ENCODE assay signal across 8 mouse cellular contexts in genomic region chr17:8165977-8166376, GRCm38 (mm10). TPM values are rescaled to one million over a fixed set of nuclear protein-coding genes. Genes with fewer than 3 reads are reported as not detected.
DNase-seq lines count a peak whose midpoint lies in the region; ATAC-seq lines count a peak whose summit lies in the region.
"Not testable (repeated sequence)": the region's sequence is repeated elsewhere in the genome, so short reads cannot be mapped to it uniquely, and the experiment has no call there.

No protein-coding gene starts in this region.

- H3K9me3 ChIP-seq in erythroblast, embryonic 14.5 days (ENCODE audit: control insufficient read depth, low read length); heart, embryonic 14.5 days (ENCODE audit: control insufficient read depth, low read length); intestine, embryonic 16.5 days (ENCODE audit: control insufficient read depth, low read length); limb, embryonic 13.5 days; neural tube, embryonic 14.5 days (ENCODE audit: control insufficient read depth, low read length): not testable (repeated sequence)

- H3K4me3 ChIP-seq in erythroblast, embryonic 14.5 days (replicated peaks): peak overlapping the region; percentile 64
- H3K4me3 ChIP-seq in heart, embryonic 14.5 days (ENCODE audit: control insufficient read depth in 1 of 2, insufficient read depth in 1 of 2, low read depth in 1 of 2, low read length in 2 of 2): peak overlapping the region; percentile 48 to 67
- peak overlapping the region; percentile 51 for H3K4me3 ChIP-seq in intestine, embryonic 16.5 days (ENCODE audit: low read length)
- peak overlapping the region; percentile 54 for H3K4me3 ChIP-seq in limb, embryonic 13.5 days
- H3K4me3 ChIP-seq in neural tube, embryonic 14.5 days (ENCODE audit: low read depth, low read length): peak overlapping the region; percentile 38

- H3K9ac ChIP-seq in heart, embryonic 14.5 days (ENCODE audit: low read length): peak overlapping the region; percentile 71
- peak overlapping the region; percentile 58; the same call in 1 of the 2 replicates for H3K9ac ChIP-seq in intestine, embryonic 16.5 days (ENCODE audit: low read depth, low read length)
- H3K9ac ChIP-seq in limb, embryonic 13.5 days; neural tube, embryonic 14.5 days (replicated peaks; ENCODE audit: low read depth, low read length): not testable (repeated sequence)

- 0% methylated on average over 10 of the region's 11 CpGs for WGBS in heart, embryonic 14.5 days
- WGBS in intestine, embryonic 16.5 days: under 1% methylated on average over 10 of the region's 11 CpGs
- WGBS in limb, embryonic 13.5 days: under 1% methylated on average over 11 of the region's 11 CpGs
- under 1% methylated on average over 11 of the region's 11 CpGs for WGBS in neural tube, embryonic 14.5 days

- ATAC-seq in heart, embryonic 14.5 days (ENCODE audit: insufficient number of reproducible peaks, insufficient read depth, low FRiP score, low read depth); intestine, embryonic 16.5 days; limb, embryonic 13.5 days (ENCODE audit: low FRiP score, low read depth); neural tube, embryonic 14.5 days (ENCODE audit: low read depth): not testable (repeated sequence)

- H3K4me1 ChIP-seq in erythroblast, embryonic 14.5 days (ENCODE audit: control insufficient read depth); heart, embryonic 14.5 days (ENCODE audit: control insufficient read depth in 2 of 2, insufficient read depth in 2 of 2, low read length in 2 of 2); intestine, embryonic 16.5 days (ENCODE audit: control insufficient read depth, insufficient read depth, low read length); limb, embryonic 13.5 days; neural tube, embryonic 14.5 days (ENCODE audit: control insufficient read depth, insufficient read depth, low read length): not testable (repeated sequence)

- H3K36me3 ChIP-seq in erythroblast, embryonic 14.5 days (ENCODE audit: control insufficient read depth): peaks cover 29% of the 10 kb centered on the region
- H3K36me3 ChIP-seq in heart, embryonic 14.5 days (ENCODE audit: control insufficient read depth, insufficient read depth, low read length): peaks cover 24% of the 10 kb centered on the region
- H3K36me3 ChIP-seq in intestine, embryonic 16.5 days (ENCODE audit: control insufficient read depth, insufficient read depth, low read length): not testable (repeated sequence)
- H3K36me3 ChIP-seq in limb, embryonic 13.5 days: peaks cover 18% of the 10 kb centered on the region
- peaks cover 13% of the 10 kb centered on the region for H3K36me3 ChIP-seq in neural tube, embryonic 14.5 days (ENCODE audit: control insufficient read depth, insufficient read depth, low read length)

- H3K4me2 ChIP-seq in heart, embryonic 14.5 days (ENCODE audit: low read length): peak overlapping the region; percentile 52
- H3K4me2 ChIP-seq in intestine, embryonic 16.5 days (ENCODE audit: low read depth, low read length): 0 out of 2 replicates have a peak overlapping the region, but pooled peaks have one; percentile 22
- H3K4me2 ChIP-seq in limb, embryonic 13.5 days (replicated peaks): peak overlapping the region; percentile 55
- H3K4me2 ChIP-seq in neural tube, embryonic 14.5 days (ENCODE audit: low read depth, low read length): peak overlapping the region; percentile 36

- not testable (repeated sequence) for H3K27ac ChIP-seq in heart, embryonic 14.5 days (replicated peaks in 1 of 2; ENCODE audit: control insufficient read depth in 1 of 2, insufficient read depth in 1 of 2, low read depth in 2 of 2, low read length in 2 of 2); intestine, embryonic 16.5 days (ENCODE audit: low read length); limb, embryonic 13.5 days; neural tube, embryonic 14.5 days (ENCODE audit: low read depth, low read length)

- H3K27me3 ChIP-seq in erythroblast, embryonic 14.5 days (ENCODE audit: control insufficient read depth); heart, embryonic 14.5 days (ENCODE audit: control insufficient read depth, insufficient read depth, low read length); intestine, embryonic 16.5 days (replicated peaks; ENCODE audit: control insufficient read depth, insufficient read depth, low read length); limb, embryonic 13.5 days; neural tube, embryonic 14.5 days (ENCODE audit: control insufficient read depth, insufficient read depth, low read length): not testable (repeated sequence)

- DNase-seq in 3134 (ENCODE audit: extremely low read depth, insufficient read length, low spot score): peak; percentile 7
- peak; percentile 11 for DNase-seq in adrenal gland, postnatal 14 days
- DNase-seq in lung, postnatal 36 days: peak; percentile 8

RNA-seq across cellular contexts. Expression of gene Fgfr1op, which starts 0.7 kb away (rescaled TPM):
- 19.0 TPM in 2 replicates for total RNA-seq in adrenal gland, postnatal 14 days (2021)
- 0.11 and 0.26 TPM in 2 replicates for polyA plus RNA-seq in erythroblast, embryonic 14.5 days (2012)
- polyA plus RNA-seq in heart, embryonic 14.5 days (2014; fragmentation: Nextera tagmentation; extraction: Ambion mirVana): 24.4 and 27.2 TPM in 2 replicates
- 31.4 and 32.0 TPM in 2 replicates for polyA plus RNA-seq in intestine, embryonic 16.5 days (2015; fragmentation: Nextera tagmentation; extraction: Ambion mirVana)
- 35.7 and 37.8 TPM in 2 replicates for polyA plus RNA-seq in limb, embryonic 13.5 days (2015; fragmentation: Nextera tagmentation; extraction: Ambion mirVana)
- 30.9 and 34.9 TPM in 2 replicates for polyA plus RNA-seq in neural tube, embryonic 14.5 days (2014; fragmentation: Nextera tagmentation; extraction: Ambion mirVana)

RNA-seq across cellular contexts. Expression of gene Rnaset2a, which starts 18.1 kb away (rescaled TPM):
- 39.2 and 40.7 TPM in 2 replicates for total RNA-seq in adrenal gland, postnatal 14 days (2021)
- 1.3 and 1.5 TPM in 2 replicates for polyA plus RNA-seq in erythroblast, embryonic 14.5 days (2012)
- polyA plus RNA-seq in heart, embryonic 14.5 days (2014; fragmentation: Nextera tagmentation; extraction: Ambion mirVana): 39.7 and 43.1 TPM in 2 replicates
- 39.0 and 39.6 TPM in 2 replicates for polyA plus RNA-seq in intestine, embryonic 16.5 days (2015; fragmentation: Nextera tagmentation; extraction: Ambion mirVana)
- 24.4 and 24.9 TPM in 2 replicates for polyA plus RNA-seq in limb, embryonic 13.5 days (2015; fragmentation: Nextera tagmentation; extraction: Ambion mirVana)
- polyA plus RNA-seq in neural tube, embryonic 14.5 days (2014; fragmentation: Nextera tagmentation; extraction: Ambion mirVana): 8.3 and 11.7 TPM in 2 replicates

RNA-seq across cellular contexts. Expression of gene Gm49673, which starts 18.4 kb away (rescaled TPM):
- 0.26 TPM in 1 of 2 replicates, not detected in the other for total RNA-seq in adrenal gland, postnatal 14 days (2021)
- polyA plus RNA-seq in erythroblast, embryonic 14.5 days (2012): not detected in 2 replicates
- polyA plus RNA-seq in heart, embryonic 14.5 days (2014; fragmentation: Nextera tagmentation; extraction: Ambion mirVana): not detected in 2 replicates
- polyA plus RNA-seq in intestine, embryonic 16.5 days (2015; fragmentation: Nextera tagmentation; extraction: Ambion mirVana): 0.11 TPM in 1 of 2 replicates, not detected in the other
- 0.08 and 0.22 TPM in 2 replicates for polyA plus RNA-seq in limb, embryonic 13.5 days (2015; fragmentation: Nextera tagmentation; extraction: Ambion mirVana)
- 0.33 TPM in 1 of 2 replicates, not detected in the other for polyA plus RNA-seq in neural tube, embryonic 14.5 days (2014; fragmentation: Nextera tagmentation; extraction: Ambion mirVana)

Comparison
In these comparisons a context has a peak if more than half of its experiments do, and no peak if none do; other contexts are left out.
1. RNA of gene Fgfr1op, which starts 0.7 kb away (polyA plus RNA-seq): 35.7 to 37.8 TPM in limb, embryonic 13.5 days, 31.4 to 32.0 TPM in intestine, embryonic 16.5 days, 30.9 to 34.9 TPM in neural tube, embryonic 14.5 days and 24.4 to 27.2 TPM in heart, embryonic 14.5 days; 0.11 to 0.26 TPM in erythroblast, embryonic 14.5 days; every median in the first group is over 10 times any median in the second.
2. Peak in every context shown above with its lines, with median percentiles within 50 percentile points of each other: DNase-seq, H3K4me3 ChIP-seq and H3K4me2 ChIP-seq.